Mouse (Mus musculus) gastrocnemius, adult 2 months (tissue): Measurements from ENCODE around the gene Vtn. TPM values are rescaled to one million over a fixed set of nuclear protein-coding genes. Genes with fewer than 3 reads are reported as not detected.

Experiments
- DNase-seq: peaks from one replicate; pipeline ENCODE4 v3.0.0; 2022
- H3K27ac ChIP-seq: fragments of 200-600 bp; 2 replicates; pipeline ENCODE4 v1.8.1; 2022; ENCODE audit warnings: mild to moderate bottlenecking
- H3K4me3 ChIP-seq: fragments of 200-600 bp; 2 replicates; pipeline ENCODE4 v1.8.1; 2022; ENCODE audit warnings: mild to moderate bottlenecking, moderate library complexity
- CTCF ChIP-seq: fragments of 200-600 bp; IDR thresholded peaks from 2 replicates; pipeline ENCODE4 v1.8.1; 2022; ENCODE audit warnings: antibody characterized with exemption, mild to moderate bottlenecking, moderate library complexity
- intact Hi-C: fragments of 180-260 bp; cut with DNase I; formaldehyde crosslinking; loops from one replicate; pipeline ENCODE4 v1.15.1; 2025
- total RNA-seq, 2 experiments: library from RNA; stranded (reverse); gene quantifications; 2 replicates each; pipeline ENCODE4 v1.2.3; 2021

Gene Vtn
- total RNA-seq, 2 experiments from 2014 or later = 11.7 to 14.5 TPM

GRCm38 (mm10) chr11:78550168-78551058 lies 51.5 kb downstream of the Vtn start, which contains the start of gene Tmem97:
Gene Tmem97 (minus strand): TSS chr11:78550777.
- TF ChIP-seq CTCF = peak; percentile 28; the same call in 1 of the 2 replicates
- H3K27ac ChIP-seq = peak within 1 kb of the TSS; percentile 88
- intact Hi-C loops = loop anchor here (10.0 kb wide), 1 partner anchor 274 kb away; the partner anchor contains the start of gene Lyrm9
- peak; percentile 97 for DNase-seq
- peak within 1 kb of the TSS; percentile 78 for H3K4me3 ChIP-seq

GRCm38 (mm10) chr11:78551059-78551398 lies 52.1 kb downstream of the Vtn start:
- intact Hi-C loops = loop anchor here (10.0 kb wide), 1 partner anchor 274 kb away; the partner anchor contains the start of gene Lyrm9
- no peak for TF ChIP-seq CTCF
- no peak for DNase-seq
- Histone ChIP-seq H3K27ac (peak overlapping the region; percentile 88), H3K4me3 (peak overlapping the region; percentile 78)

Other genes with a start within 250 kb of the Vtn start
- 100 to 1,000 TPM; 221 to 231 TPM for gene 2610507B11Rik, start 237.3 kb upstream of the Vtn start, total RNA-seq
- gene BC030499, start 208.2 kb upstream of the Vtn start, total RNA-seq = under 1 TPM; 0.75 to 0.87 TPM
- gene Spag5, start 197.6 kb upstream of the Vtn start, total RNA-seq = 1 to 10 TPM in 1 of 2 experiments, under 1 TPM in 1; 0.81 to 2.0 TPM
- 1 to 10 TPM; 1.6 to 2.7 TPM for gene Aldoc, start 176.1 kb upstream of the Vtn start, total RNA-seq
- gene Pigs, start 170.7 kb upstream of the Vtn start, total RNA-seq = 10 to 100 TPM; 20.0 to 21.3 TPM
- gene Unc119, start 155.6 kb upstream of the Vtn start, total RNA-seq = 1 to 10 TPM; 7.1 to 9.2 TPM
- not detected for gene Foxn1, start 112.5 kb upstream of the Vtn start, total RNA-seq
- not detected for gene Slc13a2, start 76.9 kb upstream of the Vtn start, total RNA-seq
- gene Slc46a1, start 33.4 kb upstream of the Vtn start, total RNA-seq = 1 to 10 TPM in 1 of 2 experiments, under 1 TPM in 1; 0.77 to 1.4 TPM
- gene Sarm1, start 1.3 kb upstream of the Vtn start, total RNA-seq = under 1 TPM; 0.64 to 0.71 TPM
- not detected for gene Sebox, start 4.4 kb downstream of the Vtn start, total RNA-seq
- gene Tmem199, start 13.1 kb downstream of the Vtn start, total RNA-seq = 10 to 100 TPM; 11.9 to 13.0 TPM
- gene Poldip2, start 13.1 kb downstream of the Vtn start, total RNA-seq = 100 to 1,000 TPM in 1 of 2 experiments, 10 to 100 TPM in 1; 98.0 to 113 TPM
- gene Tnfaip1, start 37.2 kb downstream of the Vtn start, total RNA-seq = 10 to 100 TPM; 45.7 to 49.8 TPM
- 10 to 100 TPM; 17.8 to 21.6 TPM for gene Ift20, start 37.3 kb downstream of the Vtn start, total RNA-seq
- 1 to 10 TPM; 2.3 to 2.5 TPM for gene Tmem97, start 51.7 kb downstream of the Vtn start, total RNA-seq
- 1 to 10 TPM; 8.1 to 10.0 TPM for gene Nlk, start 198.3 kb downstream of the Vtn start, total RNA-seq